Mouse (Mus musculus) liver, adult 2 months (tissue): ENCODE measurements around the gene Gpm6b. TPM values are rescaled to one million over a fixed set of nuclear protein-coding genes. Genes with fewer than 3 reads are reported as not detected.

Experiments used
- DNase-seq: peaks from one replicate; pipeline ENCODE4 v3.0.0-alpha.2; 2011; ENCODE audit warnings: low read depth, low spot score; ENCODE audit errors: extremely low read depth
- H3K27ac ChIP-seq: fragments of 200-500 bp; replicated peaks from 2 replicates; pipeline ENCODE4 v1.5.1; 2012; ENCODE audit warnings: low read depth, mild to moderate bottlenecking, control low read depth, inconsistent platforms, low read length; ENCODE audit not compliant: insufficient read depth
- H3K27me3 ChIP-seq: fragments of 200-500 bp; 2 replicates; pipeline ENCODE4 v1.6.1; 2012; ENCODE audit warnings: mild to moderate bottlenecking, moderate library complexity, low read length, inconsistent platforms; ENCODE audit not compliant: control insufficient read depth, insufficient read depth
- H3K36me3 ChIP-seq: fragments of 200-500 bp; 2 replicates; pipeline ENCODE4 v1.6.1; 2012; ENCODE audit warnings: low read length, inconsistent platforms; ENCODE audit not compliant: control insufficient read depth, insufficient read depth
- H3K4me1 ChIP-seq: fragments of 200-500 bp; 2 replicates; pipeline ENCODE4 v1.6.1; 2011; ENCODE audit warnings: low read length; ENCODE audit not compliant: control insufficient read depth, insufficient read depth
- H3K4me3 ChIP-seq: fragments of 200-500 bp; 2 replicates; pipeline ENCODE4 v1.5.1; 2011; ENCODE audit warnings: low read depth, mild to moderate bottlenecking, control low read depth, low read length, moderate library complexity; ENCODE audit not compliant: insufficient read depth
- H3K79me2 ChIP-seq: fragments of 200-500 bp; 2 replicates; pipeline ENCODE4 v1.6.1; 2012; ENCODE audit warnings: inconsistent platforms, mild to moderate bottlenecking, low read length, moderate library complexity; ENCODE audit not compliant: control insufficient read depth, insufficient read depth
- H3K9ac ChIP-seq: fragments of 200-500 bp; 2 replicates; pipeline ENCODE4 v1.6.1; 2012; ENCODE audit warnings: low read depth, mild to moderate bottlenecking, control low read depth, inconsistent platforms, low read length
- CTCF ChIP-seq: fragments of 200-500 bp; IDR thresholded peaks from 2 replicates; pipeline ENCODE4 v1.5.1; 2011; ENCODE audit warnings: low read depth, low read length, control low read depth
- POLR2A ChIP-seq: fragments of 200-500 bp; IDR thresholded peaks from 2 replicates; pipeline ENCODE4 v1.6.1; 2011; ENCODE audit warnings: low read length, control low read depth; ENCODE audit not compliant: insufficient read depth; ENCODE audit errors: extremely low read depth
- WGBS: fragments of 180-500 bp; shearing (Covaris S2); methylation state at CpG from one replicate; pipeline ENCODE4 v1.1.7; 2018; 5-methylcytosine and 5-hydroxymethylcytosine counted together
- polyA plus RNA-seq: library from polyadenylated mRNA; depleted of rRNA; stranded (reverse); fragments of >200 nt; gene quantifications from 2 replicates; pipeline ENCODE4 v1.2.3, GENCODE M21; 2012
- total RNA-seq: library from RNA; depleted of rRNA; stranded (reverse); fragments of >200 nt; gene quantifications from 2 replicates; pipeline ENCODE4 v1.2.3, GENCODE M21; 2014

The Gpm6b gene
- total and polyA plus RNA-seq, 2 experiments = 0.24 to 1.3 TPM

GRCm38 (mm10) chrX:166216720-166217119, 22.0 kb upstream of the Gpm6b start:
- Histone ChIP-seq H3K79me2 (no peaks in the 10 kb centered on the region), H3K36me3 (no peaks in the 10 kb centered on the region), H3K4me1 (no peaks in the 10 kb centered on the region), H3K27me3 (no peaks in the 10 kb centered on the region), H3K27ac (no peak overlapping the region), H3K9ac (no peak overlapping the region), H3K4me3 (no peak overlapping the region)
- WGBS = 86% methylated on average over 8 of the region's 8 CpGs
- no peak for TF ChIP-seq CTCF
- TF ChIP-seq POLR2A = no peak
- no peak for DNase-seq

- H3K4me3 ChIP-seq = no peak overlapping the region
- no peaks in the 10 kb centered on the region for H3K27me3 ChIP-seq
- H3K36me3 ChIP-seq = no peaks in the 10 kb centered on the region
- H3K27ac ChIP-seq = no peak overlapping the region
- no peak for DNase-seq
- no peaks in the 10 kb centered on the region for H3K4me1 ChIP-seq
- H3K9ac ChIP-seq = no peak overlapping the region
- H3K79me2 ChIP-seq = no peaks in the 10 kb centered on the region
- no peak for TF ChIP-seq POLR2A
- TF ChIP-seq CTCF = no peak
- 62% methylated on average over 5 of the region's 5 CpGs for WGBS
These were observed 19.4 kb upstream of the Gpm6b start for GRCm38 (mm10) chrX:166219331-166219730.

- Histone ChIP-seq H3K4me3 (no peak overlapping the region), H3K27me3 (no peaks in the 10 kb centered on the region), H3K79me2 (no peaks in the 10 kb centered on the region), H3K36me3 (no peaks in the 10 kb centered on the region), H3K9ac (no peak overlapping the region), H3K27ac (no peak overlapping the region), H3K4me1 (no peaks in the 10 kb centered on the region)
- TF ChIP-seq POLR2A (no peak), CTCF (no peak)
- 84% methylated on average over 5 of the region's 5 CpGs for WGBS
- no peak for DNase-seq
These were observed 11.9 kb upstream of the Gpm6b start for GRCm38 (mm10) chrX:166226856-166227255.

- no peak for DNase-seq
- no peak overlapping the region for H3K9ac ChIP-seq
- no peaks in the 10 kb centered on the region for H3K4me1 ChIP-seq
- no peaks in the 10 kb centered on the region for H3K79me2 ChIP-seq
- WGBS = 66% methylated on average over 3 of the region's 3 CpGs
- TF ChIP-seq CTCF (no peak), POLR2A (no peak)
- H3K27ac ChIP-seq = no peak overlapping the region
- no peaks in the 10 kb centered on the region for H3K36me3 ChIP-seq
- no peak overlapping the region for H3K4me3 ChIP-seq
- no peaks in the 10 kb centered on the region for H3K27me3 ChIP-seq
These were observed 9.0 kb upstream of the Gpm6b start for GRCm38 (mm10) chrX:166229750-166230149.

- H3K79me2 ChIP-seq = no peaks in the 10 kb centered on the region
- no peak overlapping the region for H3K27ac ChIP-seq
- H3K36me3 ChIP-seq = no peaks in the 10 kb centered on the region
- no peaks in the 10 kb centered on the region for H3K4me1 ChIP-seq
- peak; percentile 33 for DNase-seq
- WGBS = 73% methylated on average over 6 of the region's 6 CpGs
- no peak overlapping the region for H3K4me3 ChIP-seq
- H3K9ac ChIP-seq = no peak overlapping the region
- TF ChIP-seq POLR2A (no peak), CTCF (no peak)
- H3K27me3 ChIP-seq = no peaks in the 10 kb centered on the region
These were observed 8.0 kb upstream of the Gpm6b start for GRCm38 (mm10) chrX:166230515-166231267.

GRCm38 (mm10) chrX:166236131-166236530, 2.6 kb upstream of the Gpm6b start:
- 47% methylated on average over 2 of the region's 2 CpGs for WGBS

More at GRCm38 (mm10) chrX:166236131-166236530, 2.6 kb upstream of the Gpm6b start:
- H3K27ac ChIP-seq = no peak overlapping the region
- H3K27me3 ChIP-seq = peaks cover 4% of the 10 kb centered on the region; the same call in 1 of the 2 replicates
- no peaks in the 10 kb centered on the region for H3K79me2 ChIP-seq
- peaks cover 3% of the 10 kb centered on the region; the same call in 1 of the 2 replicates for H3K4me1 ChIP-seq
- H3K4me3 ChIP-seq = no peak overlapping the region
- H3K9ac ChIP-seq = no peak overlapping the region
- TF ChIP-seq POLR2A = no peak
- no peak for TF ChIP-seq CTCF
- DNase-seq = no peak
- H3K36me3 ChIP-seq = no peaks in the 10 kb centered on the region
